Mouse (Mus musculus) layer of hippocampus, postnatal 36 days (tissue): ENCODE measurements at regions not wholly inside any gene's neighbourhood (a gene's known extent, or its start where the extent isn't known, plus 50 kb on each side); places are given as distances from the start of the nearest gene placed in this dataset.

Source experiments
- DNase-seq, 2 experiments: peaks; one replicate each; pipeline ENCODE4 v3.0.0; 2022

DNA sequence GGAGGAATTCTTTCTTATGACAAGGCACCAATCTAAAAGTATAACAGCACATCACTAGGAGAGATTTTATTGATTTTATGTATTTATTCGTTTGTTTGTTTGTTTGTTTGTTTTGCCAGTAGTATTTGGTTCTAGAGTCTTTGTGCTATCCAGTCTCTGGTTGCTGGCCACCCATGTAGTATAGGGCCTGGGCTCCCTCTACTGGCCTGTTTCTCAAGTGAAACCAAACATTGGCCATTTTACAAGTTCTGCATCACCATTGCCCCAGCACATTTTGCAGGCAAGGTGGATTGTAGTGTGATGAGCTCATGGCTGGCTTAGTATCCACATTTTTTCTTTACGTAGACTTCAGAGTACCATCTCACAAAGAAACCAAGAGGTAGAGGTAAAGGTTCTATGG is 376.9 kb upstream of the Luzp2 start:
- DNase-seq, result peak; percentile 10

DNA sequence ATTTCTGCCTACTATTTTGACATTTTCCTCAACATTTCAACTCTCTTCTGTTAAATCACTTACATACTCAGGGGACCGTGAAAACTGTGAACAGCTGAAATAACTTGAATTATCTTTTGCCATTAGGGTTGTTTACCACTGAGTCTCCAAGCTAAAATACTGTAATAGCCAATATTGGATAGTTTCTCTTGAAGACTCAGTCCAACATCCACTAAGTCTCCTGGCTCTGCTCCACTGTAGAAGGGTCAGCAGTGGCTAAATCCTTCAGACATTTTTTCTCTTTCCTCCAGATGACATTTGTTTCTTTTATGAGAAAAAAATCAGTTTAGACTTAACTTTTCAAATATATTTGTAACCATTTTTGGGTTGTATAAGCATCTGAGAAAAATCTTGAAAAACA is 344.0 kb upstream of the Luzp2 start:
- no peak for DNase-seq

DNA sequence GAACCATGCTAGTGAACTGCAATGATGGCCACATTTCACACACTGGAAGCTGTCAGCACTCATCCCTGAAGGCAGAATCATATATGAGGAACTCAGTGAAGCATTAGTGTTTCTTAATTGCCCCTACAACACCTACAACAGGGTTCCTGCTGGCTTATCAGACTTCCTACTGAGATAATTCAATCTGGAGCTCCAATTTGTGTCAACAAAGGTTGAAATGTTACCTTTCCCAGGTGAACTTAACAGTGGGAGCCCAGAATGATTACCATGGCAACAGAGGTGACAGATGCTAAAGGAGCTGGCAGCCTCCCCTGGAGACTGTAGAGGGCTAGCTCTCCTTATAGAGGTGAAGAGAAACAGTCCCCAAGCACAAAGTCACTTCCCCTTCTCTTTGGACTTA is 330.1 kb upstream of the Luzp2 start:
- DNase-seq, result no peak

DNA sequence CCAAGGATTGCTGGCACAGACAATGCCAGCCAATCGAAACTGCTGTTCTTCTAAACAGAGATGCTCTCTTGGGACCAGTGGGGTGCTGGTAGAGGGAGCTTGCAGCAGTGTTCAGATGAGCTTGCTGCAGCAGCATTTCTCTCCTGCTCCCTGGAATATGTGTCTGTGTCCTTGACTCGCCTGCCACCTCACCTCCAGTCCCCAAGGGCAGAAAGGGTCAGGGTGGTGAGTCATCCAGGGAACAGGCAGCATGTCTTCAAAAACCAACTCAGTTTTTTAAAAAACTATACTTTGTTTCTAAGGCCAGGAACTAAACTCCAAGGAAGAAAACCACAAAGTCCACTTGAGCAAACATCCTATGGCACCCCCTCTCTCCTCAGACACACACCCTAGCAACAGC is 328.3 kb upstream of the Luzp2 start:
- DNase-seq, result no peak

DNA sequence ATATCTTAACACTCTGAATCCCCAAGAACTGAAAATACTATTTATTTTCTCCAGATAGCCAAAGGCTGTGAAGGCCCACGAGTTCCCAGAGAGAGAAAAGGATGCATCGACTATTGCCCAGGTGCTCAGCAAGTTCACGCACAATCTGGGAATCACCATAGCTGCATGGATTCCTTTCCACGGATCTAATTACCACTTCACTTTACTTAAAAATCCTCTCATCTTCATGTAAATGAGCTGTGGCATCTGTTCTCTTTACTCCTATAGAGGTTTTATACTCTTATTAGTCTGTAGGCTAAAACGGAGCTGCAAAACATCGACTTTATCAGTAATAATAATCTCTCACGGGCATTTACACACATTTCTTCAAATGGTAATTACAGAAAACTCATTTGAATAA is 299.6 kb upstream of the Luzp2 start:
- DNase-seq, result no peak

DNA sequence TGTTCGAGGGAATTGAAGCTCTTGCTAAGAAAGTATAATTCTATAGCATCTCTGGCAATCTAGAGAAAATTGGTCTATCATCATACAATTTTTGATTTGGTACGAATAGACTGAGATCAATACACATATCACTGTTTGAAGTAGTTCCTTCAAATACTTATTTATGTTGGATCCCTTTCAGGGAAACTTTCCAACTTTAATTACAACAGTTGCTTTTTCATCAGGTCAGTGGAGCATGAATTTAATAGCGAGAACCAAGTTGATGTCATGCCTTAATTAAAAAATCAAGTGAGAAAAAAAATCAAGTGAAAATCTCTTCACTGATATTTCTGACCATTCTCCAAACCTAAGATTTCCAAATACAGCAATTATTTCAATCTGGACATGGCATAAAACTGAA is 277.9 kb upstream of the Luzp2 start:
- DNase-seq, result no peak

DNA sequence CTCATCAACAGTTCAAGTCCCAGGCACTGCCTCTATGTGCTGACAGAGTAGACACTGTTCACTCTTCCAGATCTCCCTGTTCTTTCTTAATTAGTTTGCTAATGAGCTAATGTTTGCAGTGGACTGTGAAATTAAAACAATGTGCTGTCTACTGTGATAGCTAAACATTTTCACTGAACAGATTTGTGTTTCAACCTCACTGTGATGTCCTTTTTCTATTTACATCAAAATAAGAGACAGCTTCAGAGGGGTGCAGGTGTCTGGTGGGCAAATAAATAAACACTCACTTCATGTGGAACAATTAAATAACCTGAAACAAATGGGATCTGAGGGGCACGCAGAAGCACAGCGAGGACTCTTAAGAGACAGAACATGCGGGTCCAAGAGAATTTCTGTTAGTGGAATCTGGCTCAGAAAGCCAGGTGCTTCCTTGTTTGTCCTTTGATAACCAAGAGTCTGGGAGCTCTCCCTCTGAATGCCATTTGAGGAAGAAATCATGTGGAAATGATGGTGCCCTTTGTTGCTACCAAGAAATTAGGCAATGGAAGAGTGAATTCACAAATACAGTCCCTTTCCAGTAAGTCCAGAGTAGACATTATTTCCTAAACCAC is 269.6 kb upstream of the Luzp2 start:
- DNase-seq, result no peak

DNA sequence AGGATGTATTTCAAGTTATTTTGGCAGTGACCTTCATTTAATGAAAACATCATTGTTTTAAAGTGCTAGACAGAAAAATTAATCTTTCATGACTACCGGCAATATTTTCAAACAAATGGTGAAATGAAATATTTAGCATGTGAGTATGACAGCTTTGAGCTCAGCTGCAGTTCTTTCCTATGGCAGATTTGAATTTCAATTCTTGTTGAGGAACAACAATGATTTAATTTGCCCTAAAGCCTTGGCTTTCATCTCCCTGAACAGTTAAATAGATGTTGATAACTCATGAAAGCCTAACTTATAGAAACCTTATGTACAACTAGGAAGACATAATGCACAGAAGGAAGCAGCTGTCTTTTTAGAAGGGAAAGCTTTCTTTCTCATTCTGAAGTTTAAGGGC is 235.5 kb upstream of the Luzp2 start:
- DNase-seq, result no peak

DNA sequence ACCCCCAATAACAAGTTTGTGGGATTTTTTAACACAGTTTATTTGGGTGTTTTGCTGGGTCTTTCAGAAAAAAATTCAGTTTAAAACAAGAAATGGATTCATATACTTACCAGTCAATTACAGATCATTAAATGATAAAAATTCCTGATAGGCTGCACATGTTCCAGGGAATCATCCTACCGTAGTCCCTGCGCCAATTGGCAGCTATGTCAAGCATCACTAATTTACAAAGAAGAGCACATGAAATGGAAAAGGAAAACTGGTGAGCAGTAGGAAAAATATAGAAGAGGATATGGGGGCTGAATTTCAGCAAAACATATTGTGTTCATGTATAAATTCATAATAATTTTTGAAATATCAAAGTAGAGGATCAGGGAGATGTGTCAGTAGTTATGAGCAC is 212.9 kb upstream of the Luzp2 start:
- DNase-seq, result no peak

DNA sequence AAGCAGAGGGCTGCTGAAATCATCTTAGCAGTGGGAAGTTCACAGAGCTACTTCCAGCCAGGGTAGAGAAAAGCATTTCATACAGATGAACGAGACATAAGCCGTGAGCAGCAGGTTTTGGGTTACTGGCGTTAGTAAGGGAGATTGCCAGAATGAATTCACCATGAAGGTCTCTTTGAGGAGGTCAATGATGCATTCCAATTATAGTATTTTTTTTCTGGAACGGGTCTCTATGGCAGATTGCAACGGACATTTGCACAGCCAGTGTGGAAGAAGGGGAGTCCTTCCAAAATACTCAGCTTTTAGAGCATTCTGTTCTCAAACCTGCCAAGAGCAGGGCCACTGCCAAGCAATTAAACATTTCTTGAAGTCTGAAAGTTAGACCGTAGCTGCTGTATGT is 201.4 kb upstream of the Luzp2 start:
- DNase-seq, result peak; percentile 7 to 20

DNA sequence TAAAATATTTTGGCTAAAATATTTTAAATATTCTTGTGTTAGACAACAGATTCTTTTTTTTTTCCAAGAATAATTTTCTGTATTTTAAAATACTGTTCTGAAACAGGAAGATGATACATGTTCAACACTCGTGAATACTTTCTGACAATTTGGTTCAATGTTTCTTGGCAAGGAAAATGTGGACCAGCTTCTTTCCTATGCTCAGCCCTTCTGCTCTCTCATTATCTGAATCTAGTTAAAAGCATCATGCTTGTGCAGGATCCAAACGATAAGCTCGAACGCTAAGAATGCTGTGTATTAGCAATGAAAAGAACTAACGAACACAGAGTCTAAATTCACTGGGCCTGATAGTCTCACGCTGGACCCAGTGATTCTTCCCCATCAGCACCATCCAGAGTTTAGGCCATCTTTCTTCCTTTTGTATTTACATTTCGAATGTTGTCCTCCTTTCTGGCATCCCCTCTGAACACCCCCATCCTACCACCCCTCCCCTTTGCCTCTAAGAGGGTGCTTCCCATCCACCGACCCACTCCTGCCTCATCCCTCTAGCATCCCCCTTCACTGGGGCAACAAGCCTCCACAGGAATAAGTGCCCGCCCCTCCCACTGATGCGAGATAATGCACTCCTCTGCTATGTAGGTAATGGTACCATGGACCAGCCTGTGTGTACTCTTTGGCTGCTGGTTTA is 200.8 kb upstream of the Luzp2 start:
- DNase-seq, result peak in 1 of 2 experiments; percentile 14

DNA sequence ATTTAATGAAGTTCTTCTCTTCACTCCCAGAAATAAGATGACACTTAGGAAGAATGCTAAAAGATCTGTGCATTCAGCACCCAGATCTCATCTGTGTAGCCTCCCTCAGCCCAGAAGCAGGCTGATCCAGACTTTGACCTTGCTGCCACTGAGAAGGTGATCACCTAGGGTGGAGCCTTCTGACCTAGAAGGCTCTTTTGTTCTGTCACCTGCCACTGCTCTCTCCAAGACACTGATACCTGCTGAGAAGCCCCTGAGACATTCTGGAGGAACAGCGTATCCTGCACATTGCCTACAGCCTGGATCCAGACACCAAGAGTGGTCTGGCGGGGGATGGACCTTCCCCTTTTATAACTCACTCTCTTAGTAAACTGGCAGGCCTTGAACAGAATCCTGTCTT is 190.0 kb upstream of the Luzp2 start:
- DNase-seq, result no peak

DNA sequence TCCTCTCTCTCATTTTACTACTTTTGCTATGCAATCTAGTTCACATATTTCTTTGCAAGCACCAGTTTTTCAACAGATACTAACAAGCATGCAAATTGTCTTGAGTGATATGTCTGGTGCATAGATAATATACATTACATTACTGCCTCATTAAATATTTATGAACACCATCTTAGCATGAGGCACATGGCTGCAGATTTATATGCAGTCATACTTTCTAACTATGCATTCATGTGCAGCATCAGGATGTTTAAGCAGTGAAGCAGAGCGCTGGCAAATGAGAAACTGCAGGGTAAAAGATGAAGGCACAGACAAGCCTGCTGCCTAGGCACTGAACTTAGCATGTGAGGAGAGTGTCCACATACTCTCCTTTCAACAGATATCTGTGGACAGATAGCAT is 186.3 kb upstream of the Luzp2 start:
- DNase-seq, result no peak
